Mouse (Mus musculus) lung, postnatal 25 days (tissue): ENCODE results near the gene Clmn.
"Not testable (repeated sequence)": the region's sequence is repeated elsewhere in the genome, so short reads cannot be mapped to it uniquely, and the experiment has no call there.

Source experiments
- DNase-seq: peaks from one replicate; pipeline ENCODE4 v3.0.0; 2022; ENCODE audit warnings: low spot score

Gene Clmn

GRCm38 (mm10) chr12:104837957-104838401 is 26.9 kb downstream of the Clmn start:
- DNase-seq: no peak

DNA sequence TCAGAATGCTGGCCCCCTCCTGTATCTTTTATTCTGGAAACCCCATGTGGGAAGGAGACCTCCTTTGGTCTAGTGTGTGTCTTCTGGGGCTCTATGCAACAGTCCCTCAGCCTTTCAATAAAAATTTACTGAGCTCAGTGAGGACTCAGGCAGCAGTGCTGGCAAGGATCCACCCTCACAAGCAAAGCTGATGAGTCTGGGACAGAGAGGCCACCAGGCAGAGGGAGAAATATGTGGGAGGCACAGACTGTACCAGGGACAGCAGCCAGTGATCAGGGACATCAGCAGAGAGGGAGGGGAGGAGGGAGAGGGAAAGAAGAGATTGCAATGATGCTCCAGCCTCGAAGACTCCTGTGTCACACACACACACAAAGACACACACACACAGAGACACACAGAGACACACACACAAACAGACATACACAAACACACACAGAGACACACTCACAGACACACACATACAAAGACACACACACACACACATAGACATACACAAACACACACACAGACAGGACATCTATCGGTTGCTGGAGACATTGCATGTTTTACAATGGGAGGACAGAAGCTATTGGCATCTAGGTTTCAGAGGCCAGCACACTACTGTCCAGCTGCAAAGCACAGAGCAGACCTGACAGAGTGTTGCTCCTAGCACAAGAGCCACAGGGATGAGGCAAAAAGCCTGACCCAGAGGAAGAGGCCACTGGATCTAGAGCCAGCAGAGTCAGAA is 27.6 kb downstream of the Clmn start:
- DNase-seq: no peak

DNA sequence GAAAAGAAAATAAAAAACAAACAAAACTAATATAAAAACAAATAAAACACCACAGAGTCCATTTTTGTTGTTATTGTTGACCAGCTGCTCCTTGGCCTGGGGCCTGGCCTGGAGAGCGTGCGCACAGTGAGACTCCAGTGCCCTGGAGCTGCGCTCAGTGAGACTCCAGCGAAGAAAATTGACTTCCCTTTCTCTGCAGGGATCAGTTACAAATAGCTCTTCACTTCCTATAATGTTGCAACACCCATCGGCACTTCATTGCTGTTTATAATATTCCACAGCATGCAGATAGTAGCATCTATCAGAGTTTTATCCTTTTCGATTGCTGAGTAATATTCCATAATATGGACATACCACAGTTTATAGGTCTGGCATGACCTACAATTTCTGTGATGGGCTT is 28.6 kb downstream of the Clmn start:
- DNase-seq: no peak

DNA sequence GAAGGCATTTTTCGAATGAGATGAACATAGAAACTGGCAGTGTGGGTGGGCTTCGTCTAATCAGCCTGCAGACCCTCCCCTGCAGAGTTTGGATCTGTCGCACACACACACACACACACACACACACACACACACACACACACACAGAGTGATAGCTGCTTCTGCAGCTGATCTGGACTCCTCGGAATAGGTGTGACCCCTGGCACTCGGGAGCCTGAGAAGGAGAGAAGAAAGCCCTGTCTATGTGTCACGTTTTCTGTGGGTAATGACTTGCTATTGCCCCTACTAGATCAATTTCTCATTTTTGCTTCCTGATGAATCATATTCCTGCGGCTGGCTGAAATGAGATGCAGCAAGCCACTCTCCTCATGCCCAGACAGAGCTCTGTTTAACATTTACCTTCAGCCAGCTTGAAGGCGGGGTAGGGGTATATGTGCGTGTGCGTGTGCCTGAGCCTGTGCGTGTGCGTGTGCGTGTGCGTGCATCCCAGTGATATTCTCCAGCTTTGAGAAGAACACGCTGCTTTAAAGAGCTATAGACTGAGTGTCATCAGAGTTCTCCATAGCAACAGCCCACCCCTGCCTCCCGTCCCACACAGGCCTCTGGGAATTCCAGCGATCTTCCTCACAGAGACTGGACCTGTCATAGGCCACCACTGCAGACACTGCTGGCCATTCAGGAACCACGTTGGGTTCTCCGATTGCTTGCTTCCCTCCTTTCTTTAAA is 29.3 kb downstream of the Clmn start:
- no peak for DNase-seq

DNA sequence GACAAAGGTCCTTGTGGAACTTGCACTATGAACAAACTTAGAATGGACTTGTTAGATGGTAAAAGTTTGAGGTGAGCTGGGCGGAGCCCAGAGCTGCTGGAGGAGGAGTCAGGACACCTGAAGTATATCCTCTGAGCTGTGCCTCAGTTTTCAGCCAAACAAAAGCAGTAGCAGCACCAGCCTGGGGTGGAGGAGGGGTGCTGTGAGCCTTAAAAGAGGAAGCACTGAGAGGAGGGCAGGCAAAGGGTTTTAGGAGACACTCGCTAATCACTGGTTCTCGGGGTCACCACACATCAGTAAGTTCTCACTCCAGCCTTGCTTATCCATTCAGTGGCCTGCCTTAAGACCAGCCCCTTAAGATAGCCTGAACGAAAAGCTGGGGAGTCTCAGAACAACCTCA is 30.1 kb downstream of the Clmn start:
- DNase-seq: no peak

- DNase-seq: no peak
Observed at GRCm38 (mm10) chr12:104830666-104831435, 34.0 kb downstream of the Clmn start.

GRCm38 (mm10) chr12:104830283-104830639 is 34.6 kb downstream of the Clmn start:
- DNase-seq: no peak

GRCm38 (mm10) chr12:104829596-104830282 is 35.1 kb downstream of the Clmn start:
- peak; percentile 62 for DNase-seq

GRCm38 (mm10) chr12:104828986-104829385 is 35.9 kb downstream of the Clmn start:
- not testable (repeated sequence) for DNase-seq

DNA sequence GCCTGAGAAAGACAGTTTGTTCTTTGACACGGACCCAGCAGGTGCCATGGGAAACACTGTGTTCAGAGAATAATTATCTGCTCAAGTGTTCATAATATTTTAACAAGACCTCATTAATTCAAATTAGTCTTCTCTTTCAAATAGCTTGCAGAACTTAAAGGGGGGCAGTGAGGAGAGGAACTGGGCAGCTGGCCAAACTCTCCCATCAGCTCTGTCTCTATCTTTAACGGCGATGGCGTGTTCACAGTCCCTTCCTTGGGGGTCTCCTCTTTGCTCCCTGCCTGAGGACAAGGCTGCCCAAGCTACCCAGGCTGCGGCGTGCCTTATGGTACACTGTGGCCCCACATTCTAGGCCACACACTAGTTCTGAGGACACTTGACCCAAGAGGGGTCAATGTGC is 37.2 kb downstream of the Clmn start:
- no peak for DNase-seq

GRCm38 (mm10) chr12:104824907-104825267 is 40.0 kb downstream of the Clmn start:
- no peak for DNase-seq

DNA sequence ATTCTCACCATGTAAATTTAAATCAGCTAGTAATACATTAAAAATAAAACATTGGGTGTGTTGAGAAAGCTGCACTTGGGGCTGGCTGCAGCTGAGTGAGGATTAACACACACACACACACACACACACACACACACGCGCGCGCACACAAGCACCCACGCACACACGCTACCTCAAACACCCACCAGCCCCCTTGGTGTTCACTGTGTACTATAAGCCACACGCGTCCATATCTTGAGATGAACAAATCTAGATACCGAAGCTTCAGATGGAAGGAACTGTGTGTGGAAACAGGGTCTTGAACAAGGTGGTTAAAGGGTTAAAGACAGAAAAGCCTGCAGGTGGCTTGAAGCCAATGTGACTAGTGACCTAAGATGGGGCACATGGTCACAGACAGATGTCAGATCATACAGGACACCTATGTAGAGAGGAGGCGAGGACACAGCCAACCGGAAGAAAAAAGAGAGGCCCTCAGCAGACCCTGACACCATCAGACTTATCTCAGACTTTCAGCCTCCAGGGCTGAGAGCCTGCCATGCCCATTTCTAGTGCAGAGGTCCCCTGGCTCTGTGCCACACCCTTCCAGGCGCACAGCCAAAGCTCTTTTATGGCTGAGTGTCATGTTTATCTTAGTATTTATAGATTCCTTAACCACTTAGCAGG is 40.5 kb downstream of the Clmn start:
- peak; percentile 79 for DNase-seq

DNA sequence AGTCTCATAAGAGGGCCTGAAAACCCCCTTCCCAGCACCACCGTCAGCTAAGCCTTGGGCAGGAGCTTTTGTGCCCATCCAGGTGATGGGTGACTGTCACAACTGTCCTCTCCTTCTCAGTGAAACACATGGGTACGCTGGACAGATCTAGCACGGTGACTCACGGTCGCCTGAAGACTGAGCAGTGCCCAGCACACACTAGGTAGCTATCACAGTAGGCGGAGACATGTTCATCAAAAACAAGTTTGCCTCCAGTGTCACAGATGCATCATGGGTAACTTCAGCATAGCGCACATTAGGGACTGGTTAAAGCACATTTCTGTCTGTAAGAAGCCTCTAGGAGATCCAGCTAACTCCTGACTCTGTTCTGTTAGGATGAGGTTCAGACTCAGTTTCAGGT is 41.2 kb downstream of the Clmn start:
- DNase-seq: no peak

GRCm38 (mm10) chr12:104822838-104823599 is 41.9 kb downstream of the Clmn start:
- no peak for DNase-seq

- DNase-seq: no peak
Observed at GRCm38 (mm10) chr12:104822151-104822550, 42.7 kb downstream of the Clmn start.

GRCm38 (mm10) chr12:104820061-104820460 is 44.8 kb downstream of the Clmn start:
- no peak for DNase-seq

GRCm38 (mm10) chr12:104819050-104819449 is 45.8 kb downstream of the Clmn start:
- no peak for DNase-seq

- DNase-seq: peak; percentile 57
Observed at GRCm38 (mm10) chr12:104818057-104818456, 46.8 kb downstream of the Clmn start.

DNA sequence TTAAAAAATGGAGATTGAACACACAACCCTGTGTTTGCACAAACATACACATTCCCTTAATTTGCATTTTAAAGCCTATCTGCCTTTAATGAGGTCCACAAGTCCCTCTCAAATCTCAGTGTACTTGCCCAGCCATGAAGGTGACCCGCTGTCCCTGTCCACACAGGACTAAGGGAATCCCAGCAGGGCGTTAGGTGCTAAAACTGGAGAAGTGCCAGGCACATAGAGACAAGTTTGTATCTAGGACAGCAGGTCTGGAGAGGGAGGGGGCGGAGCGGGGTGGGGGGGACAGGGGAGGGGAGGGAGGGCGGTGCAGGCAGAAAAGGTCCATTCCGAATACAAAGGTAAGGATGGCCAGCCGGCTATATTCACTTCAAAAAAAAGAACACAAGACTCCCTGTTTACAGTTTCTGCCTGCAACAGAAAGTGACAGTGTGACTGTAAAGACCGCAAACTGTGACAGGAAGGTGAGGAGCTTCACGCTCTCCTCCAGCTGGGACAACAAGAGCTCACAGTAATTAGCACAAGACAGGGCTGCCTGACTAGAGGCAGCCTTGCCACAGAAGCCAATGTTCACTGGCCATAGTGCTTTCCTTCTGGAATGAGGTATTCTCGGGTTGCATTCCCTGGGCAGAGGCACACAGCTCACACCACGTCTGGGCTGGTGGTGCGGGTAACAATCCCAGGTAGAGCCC is 47.6 kb downstream of the Clmn start:
- no peak for DNase-seq

- no peak for DNase-seq
Observed at GRCm38 (mm10) chr12:104814291-104814690, 50.6 kb downstream of the Clmn start.
